Mouse (Mus musculus): ENCODE measurements around the gene Coro1c.

- TF ChIP-seq CTCF (IDR thresholded peaks at IDR 0.05; ENCODE audit: borderline replicate concordance, extremely low read depth, insufficient read depth, insufficient read length) = no peak
- TF ChIP-seq POLR2A (IDR thresholded peaks at IDR 0.05; ENCODE audit: borderline replicate concordance, extremely low read depth, insufficient read depth, insufficient read length, poor library complexity, severe bottlenecking) = no peak
Measured at GRCm38 (mm10) chr5:113807712-113808111, 100.8 kb downstream of the Coro1c start.
